Mouse (Mus musculus) retina, adult 2 months (tissue): ENCODE results near the gene Leo1.
"Not testable (repeated sequence)": the region's sequence is repeated elsewhere in the genome, so short reads cannot be mapped to it uniquely, and the experiment has no call there.

ENCODE experiments used
- DNase-seq: peaks from one replicate; pipeline ENCODE4 v3.0.0-alpha.2; 2012; ENCODE audit warnings: low read depth, low spot score

The Leo1 gene

DNA sequence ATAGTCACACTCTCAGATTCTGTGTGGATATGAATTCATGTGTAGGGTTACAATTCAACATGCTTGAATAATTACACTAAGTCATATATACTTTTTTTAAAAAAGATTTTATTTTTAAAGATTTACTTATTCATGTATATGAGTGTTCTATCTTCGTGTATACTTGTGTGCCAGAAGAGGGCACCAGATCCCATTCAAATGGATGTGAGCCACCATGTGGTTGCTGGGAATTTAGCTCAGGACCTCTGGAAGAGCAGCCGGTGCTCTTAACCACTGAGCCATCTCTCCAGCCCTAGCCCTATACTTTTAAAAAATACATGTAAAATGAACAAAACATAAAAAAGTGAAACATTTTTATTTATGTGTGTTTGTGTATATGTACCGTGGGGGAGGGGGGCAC, 26.3 kb downstream of the Leo1 start:
- no peak for DNase-seq

GRCm38 (mm10) chr9:75468297-75468696, 27.0 kb downstream of the Leo1 start:
- DNase-seq = no peak

DNA sequence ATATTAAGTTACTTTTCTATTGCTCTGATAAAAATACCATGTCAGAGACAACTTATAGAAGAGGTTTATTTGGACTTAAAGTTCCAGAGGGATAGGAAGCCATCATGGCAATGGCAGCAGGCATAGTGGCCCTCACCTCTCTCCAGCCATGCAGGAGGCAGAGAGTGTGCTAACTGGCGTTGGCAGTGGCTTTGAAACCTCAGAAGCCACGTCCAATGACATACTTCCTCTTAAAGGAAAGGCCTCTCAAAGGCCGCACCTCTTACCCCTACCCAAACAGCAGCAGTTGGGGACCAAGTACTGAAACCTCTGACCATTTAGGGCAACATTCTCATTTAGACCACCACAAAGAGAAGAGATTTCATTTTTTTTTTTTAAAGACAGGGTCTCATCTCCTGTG, 35.9 kb downstream of the Leo1 start:
- no peak for DNase-seq

- DNase-seq = no peak
Observed at GRCm38 (mm10) chr9:75479106-75479725, 37.9 kb downstream of the Leo1 start.

DNA sequence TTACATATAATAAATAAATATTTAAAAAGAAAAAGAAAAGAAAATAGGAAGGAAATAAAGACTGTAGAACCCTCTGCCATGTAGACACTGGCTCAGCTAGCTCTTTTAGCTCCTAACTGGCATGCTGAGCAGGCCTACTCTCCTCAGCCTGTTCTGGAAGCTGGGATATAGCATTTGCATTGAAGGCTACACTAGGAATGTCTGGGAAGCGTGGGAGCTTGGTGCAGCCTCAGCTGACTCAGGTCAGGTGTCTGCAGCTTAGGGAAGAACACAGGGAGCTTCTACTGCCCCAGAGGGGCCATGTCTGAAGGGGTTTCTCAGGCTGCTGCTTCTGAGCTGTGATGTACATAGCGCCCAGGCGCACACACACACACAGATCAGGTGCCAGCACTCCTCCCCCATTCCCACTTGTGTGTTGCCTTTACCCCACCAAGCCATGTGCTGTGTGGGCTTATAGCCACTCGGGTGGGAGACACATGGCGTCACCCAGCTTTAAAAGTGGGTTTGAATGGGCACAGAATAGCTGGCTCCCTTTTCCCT, 39.3 kb downstream of the Leo1 start:
- DNase-seq = no peak

DNA sequence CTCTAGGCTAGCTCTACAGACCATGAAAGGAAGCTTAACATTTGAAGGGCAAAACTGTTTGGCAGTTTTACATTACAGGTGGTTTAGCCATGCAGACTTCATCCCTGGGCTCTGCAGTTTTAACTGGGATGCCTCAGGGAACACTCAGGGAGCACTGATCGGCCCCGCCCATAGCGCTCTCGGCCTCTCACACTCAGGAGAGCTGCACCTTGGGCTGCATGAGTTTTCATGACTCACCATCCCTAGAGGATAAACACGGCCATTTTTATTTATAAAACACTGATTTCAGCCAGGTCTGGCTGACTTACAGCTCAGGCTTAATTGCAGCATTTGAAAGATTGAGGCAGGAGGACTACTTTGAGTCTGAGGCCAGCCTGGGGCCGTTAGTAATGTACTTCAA, 43.9 kb downstream of the Leo1 start:
- no peak for DNase-seq

- not testable (repeated sequence) for DNase-seq
Observed at GRCm38 (mm10) chr9:75488255-75488654, 46.9 kb downstream of the Leo1 start.

GRCm38 (mm10) chr9:75494407-75495005, 53.2 kb downstream of the Leo1 start:
- DNase-seq = no peak

DNA sequence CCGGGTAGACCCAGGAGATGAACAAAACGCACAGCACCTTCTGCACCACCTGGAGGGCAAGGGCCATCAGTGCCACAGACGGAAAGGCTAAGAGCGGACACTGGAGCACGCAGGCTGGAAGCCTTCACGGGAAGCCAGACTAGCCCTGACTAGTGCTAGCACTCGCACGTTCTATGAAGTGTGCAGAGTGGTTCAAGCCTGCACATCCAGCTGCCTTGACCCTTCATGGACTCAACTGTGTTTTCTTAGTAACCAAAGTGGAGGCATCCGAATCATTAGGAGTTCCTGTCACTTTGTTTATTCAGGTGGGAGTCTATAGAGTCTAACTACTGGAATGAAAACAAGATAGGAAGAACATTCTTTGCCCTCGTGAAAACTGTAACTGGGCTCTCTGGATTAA, 54.6 kb downstream of the Leo1 start:
- DNase-seq = no peak

- DNase-seq = no peak
Observed at GRCm38 (mm10) chr9:75498571-75498970, 57.2 kb downstream of the Leo1 start.

GRCm38 (mm10) chr9:75504311-75504710, 63.0 kb downstream of the Leo1 start:
- DNase-seq = no peak

- no peak for DNase-seq
Observed at GRCm38 (mm10) chr9:75511236-75511939, 70.1 kb downstream of the Leo1 start.

DNA sequence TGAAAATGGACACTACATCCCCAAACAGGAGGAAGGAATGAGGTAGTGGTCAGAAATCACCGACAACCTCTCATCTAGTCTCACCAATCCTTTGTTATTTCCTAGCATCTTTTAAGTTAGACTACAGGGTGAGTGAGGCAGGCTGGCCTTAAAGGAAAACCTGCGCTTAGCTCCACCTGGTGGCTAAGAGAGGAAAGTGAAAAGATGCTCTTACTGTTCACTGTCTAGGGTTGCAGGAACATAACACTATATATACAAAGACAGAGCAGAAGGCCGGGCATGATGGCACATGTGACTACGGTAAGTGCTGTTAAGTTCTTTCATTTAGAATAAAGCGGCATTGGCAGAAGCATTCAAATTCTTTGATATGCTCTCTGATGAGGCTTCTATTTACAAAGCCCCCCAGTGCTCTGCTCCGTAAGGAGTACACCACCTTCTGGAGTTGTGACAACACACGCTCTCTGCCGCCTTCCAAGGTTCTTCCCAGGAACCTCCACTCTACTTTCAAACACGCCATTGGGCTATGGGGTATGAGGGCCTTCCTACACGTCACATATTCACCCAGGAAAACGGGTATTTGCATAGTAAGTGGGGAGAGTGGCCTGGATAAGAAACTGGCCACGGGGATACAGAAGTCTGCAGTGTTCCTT, 74.3 kb downstream of the Leo1 start:
- peak; percentile 29 for DNase-seq
